Mouse (Mus musculus): ENCODE results near the gene Krtap11-1. TPM values are rescaled to one million over a fixed set of nuclear protein-coding genes. Genes with fewer than 3 reads are reported as not detected.

The Krtap11-1 gene
- polyA plus RNA-seq, 1 experiment from 2014 or later: not detected

DNA sequence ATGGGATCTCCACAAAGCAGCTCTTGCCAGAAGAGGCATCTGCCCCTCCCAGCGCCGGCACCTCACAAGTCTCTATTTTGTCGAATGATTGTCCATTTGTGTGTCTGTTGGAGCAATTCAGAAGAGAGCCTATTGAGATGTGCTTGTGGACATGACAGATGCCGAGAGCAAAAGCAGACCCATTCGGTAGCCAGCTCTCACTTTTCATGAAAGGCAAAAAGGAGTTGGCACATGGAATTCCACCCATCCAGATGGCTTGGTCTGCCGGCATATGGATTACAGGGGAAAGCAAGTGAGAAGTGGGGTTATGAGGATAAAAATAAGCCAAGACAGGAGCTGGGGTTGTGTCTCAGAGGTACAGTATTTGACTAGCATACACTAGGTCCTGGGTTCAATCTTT, 1.8 kb downstream of the Krtap11-1 start:
- ATAC-seq (ENCODE audit: insufficient read depth): no peak
- 72% methylated on average over 6 of the region's 6 CpGs for WGBS (ENCODE audit: insufficient replicate concordance)
- Histone ChIP-seq H3K9ac (no peak overlapping the region), H3K36me3 (replicated peaks) (no peaks in the 10 kb centered on the region), H3K27ac (replicated peaks) (no peak overlapping the region), H3K27me3 (no peaks in the 10 kb centered on the region), H3K4me2 (no peak overlapping the region), H3K9me3 (replicated peaks) (no peaks in the 10 kb centered on the region), H3K4me1 (replicated peaks) (no peaks in the 10 kb centered on the region), H3K4me3 (replicated peaks) (no peak overlapping the region)

DNA sequence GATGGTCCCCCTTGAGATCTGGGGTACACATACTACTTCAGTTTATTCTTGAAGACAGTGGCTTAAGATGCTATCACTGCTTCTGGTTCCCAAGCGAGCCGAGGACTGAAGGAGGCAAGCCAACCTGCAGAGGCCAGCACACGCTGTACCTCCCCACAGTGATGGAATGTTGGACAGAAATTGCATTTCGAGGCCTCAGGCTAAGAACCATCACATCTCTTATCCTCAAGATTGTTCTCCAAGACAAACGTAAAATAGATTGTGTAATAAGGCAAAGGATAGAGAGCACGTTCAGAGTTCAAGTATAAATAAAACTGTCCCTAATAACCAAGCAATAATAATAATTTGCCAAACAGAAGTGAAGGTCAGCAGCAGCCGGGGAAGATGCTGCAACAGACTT, 2.8 kb downstream of the Krtap11-1 start:
- Histone ChIP-seq H3K4me2 (no peak overlapping the region), H3K27me3 (no peaks in the 10 kb centered on the region), H3K27ac (replicated peaks) (no peak overlapping the region), H3K4me1 (replicated peaks) (no peaks in the 10 kb centered on the region), H3K36me3 (replicated peaks) (no peaks in the 10 kb centered on the region), H3K4me3 (replicated peaks) (no peak overlapping the region), H3K9me3 (replicated peaks) (no peaks in the 10 kb centered on the region), H3K9ac (no peak overlapping the region)
- no peak for ATAC-seq (ENCODE audit: insufficient read depth)
- WGBS (ENCODE audit: insufficient replicate concordance): 53% methylated on average over 7 of the region's 7 CpGs

DNA sequence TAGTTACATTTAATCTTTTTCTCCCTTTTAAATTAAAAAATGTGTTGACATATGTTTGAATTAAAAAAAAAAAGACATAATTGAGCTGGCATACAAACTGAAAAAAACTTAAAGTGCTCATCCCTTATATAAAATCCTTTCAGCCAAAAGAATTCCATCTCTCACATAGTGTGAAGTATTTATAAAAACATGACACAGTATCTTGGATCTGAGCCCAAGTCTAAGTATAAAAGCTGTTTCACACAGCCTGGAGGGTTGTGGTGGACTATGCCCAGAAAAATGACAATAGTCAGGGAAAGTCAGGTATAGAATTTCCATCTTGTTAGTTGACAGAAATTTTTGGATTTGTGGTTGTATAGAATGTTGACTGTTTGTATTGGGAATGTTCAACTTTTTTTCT, 20.7 kb downstream of the Krtap11-1 start:
- no peaks in the 10 kb centered on the region for H3K9me3 ChIP-seq (replicated peaks)
- ATAC-seq (ENCODE audit: insufficient read depth): no peak
- no peak overlapping the region for H3K4me3 ChIP-seq (replicated peaks)
- no peaks in the 10 kb centered on the region for H3K27me3 ChIP-seq
- H3K4me2 ChIP-seq: no peak overlapping the region
- no peaks in the 10 kb centered on the region for H3K4me1 ChIP-seq (replicated peaks)
- H3K27ac ChIP-seq (replicated peaks): no peak overlapping the region
- no peaks in the 10 kb centered on the region for H3K36me3 ChIP-seq (replicated peaks)
- no peak overlapping the region for H3K9ac ChIP-seq

DNA sequence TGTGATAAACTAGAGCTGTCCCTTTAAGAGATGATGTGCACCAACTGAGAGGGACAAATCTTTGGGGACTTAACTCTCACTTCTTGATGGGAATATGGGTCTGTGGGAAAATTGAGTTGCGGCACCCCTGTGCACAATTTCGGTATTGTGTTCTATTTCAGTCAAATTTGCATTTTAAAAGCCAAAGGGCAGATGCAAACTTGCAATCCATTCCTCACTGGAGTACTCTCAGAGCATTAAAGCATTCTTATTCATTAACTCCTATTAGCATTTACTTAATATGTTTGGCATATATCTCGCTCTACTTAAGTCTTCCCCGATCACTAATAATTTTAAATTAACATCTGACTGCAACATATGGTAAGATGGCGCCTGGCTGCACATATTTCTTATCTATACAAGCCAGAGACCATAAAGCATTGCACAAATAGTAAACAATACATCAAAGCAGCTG, 32.9 kb downstream of the Krtap11-1 start:
- 69% methylated on average over 5 of the region's 5 CpGs for WGBS (ENCODE audit: insufficient replicate concordance)
- ATAC-seq (ENCODE audit: insufficient read depth): no peak
- Histone ChIP-seq H3K9me3 (replicated peaks) (no peaks in the 10 kb centered on the region), H3K27me3 (no peaks in the 10 kb centered on the region), H3K9ac (no peak overlapping the region), H3K4me2 (no peak overlapping the region), H3K4me1 (replicated peaks) (no peaks in the 10 kb centered on the region), H3K4me3 (replicated peaks) (no peak overlapping the region), H3K36me3 (replicated peaks) (no peaks in the 10 kb centered on the region), H3K27ac (replicated peaks) (no peak overlapping the region)

DNA sequence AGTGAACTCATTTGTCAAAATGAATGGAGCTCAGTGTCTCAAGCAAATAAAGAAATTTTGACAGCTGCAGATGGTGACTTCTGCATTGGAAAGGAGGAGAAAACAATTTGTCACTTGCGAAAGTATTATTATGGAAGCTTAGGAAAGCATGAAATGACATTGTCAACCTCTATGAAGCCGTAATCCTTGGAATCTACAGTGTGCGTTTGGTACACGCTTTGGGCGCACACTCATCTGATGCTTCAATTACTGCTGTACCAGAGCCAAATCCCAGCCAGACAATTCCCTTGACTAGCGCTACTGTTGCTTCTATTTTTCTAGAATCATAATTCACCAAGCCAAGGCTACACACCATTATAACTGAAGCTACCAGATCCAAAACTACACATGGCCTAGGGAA, 33.6 kb downstream of the Krtap11-1 start:
- H3K4me1 ChIP-seq (replicated peaks): no peaks in the 10 kb centered on the region
- H3K27me3 ChIP-seq: no peaks in the 10 kb centered on the region
- WGBS (ENCODE audit: insufficient replicate concordance): 70% methylated on average over 6 of the region's 6 CpGs
- H3K27ac ChIP-seq (replicated peaks): no peak overlapping the region
- ATAC-seq (ENCODE audit: insufficient read depth): no peak
- no peak overlapping the region for H3K4me3 ChIP-seq (replicated peaks)
- no peak overlapping the region for H3K9ac ChIP-seq
- no peaks in the 10 kb centered on the region for H3K36me3 ChIP-seq (replicated peaks)
- no peak overlapping the region for H3K4me2 ChIP-seq
- no peaks in the 10 kb centered on the region for H3K9me3 ChIP-seq (replicated peaks)

DNA sequence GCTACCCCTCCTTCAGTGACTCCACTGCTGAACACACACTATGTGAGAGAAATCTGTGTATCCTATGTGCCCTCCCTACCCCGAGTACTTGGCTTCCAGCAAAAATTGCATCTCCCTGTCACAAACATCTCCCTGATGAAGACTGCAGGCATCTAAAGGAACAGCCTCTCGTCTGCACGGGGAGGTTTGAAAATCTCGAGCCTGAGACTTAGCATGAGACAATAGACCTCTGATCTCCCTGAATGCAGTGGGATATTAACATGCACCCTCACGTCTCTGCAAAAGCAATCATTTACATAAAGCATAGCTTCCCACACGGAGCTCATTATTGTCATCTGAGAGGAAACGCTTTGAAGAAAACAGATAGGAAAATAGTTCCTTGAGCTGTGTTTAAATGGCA, 40.4 kb downstream of the Krtap11-1 start:
- H3K4me3 ChIP-seq (replicated peaks): no peak overlapping the region
- no peaks in the 10 kb centered on the region for H3K27me3 ChIP-seq
- no peak for ATAC-seq (ENCODE audit: insufficient read depth)
- WGBS (ENCODE audit: insufficient replicate concordance): 43% methylated on average over 7 of the region's 7 CpGs
- no peaks in the 10 kb centered on the region for H3K4me1 ChIP-seq (replicated peaks)
- no peak overlapping the region for H3K27ac ChIP-seq (replicated peaks)
- no peaks in the 10 kb centered on the region for H3K9me3 ChIP-seq (replicated peaks)
- H3K4me2 ChIP-seq: no peak overlapping the region
- H3K36me3 ChIP-seq (replicated peaks): no peaks in the 10 kb centered on the region
- no peak overlapping the region for H3K9ac ChIP-seq

DNA sequence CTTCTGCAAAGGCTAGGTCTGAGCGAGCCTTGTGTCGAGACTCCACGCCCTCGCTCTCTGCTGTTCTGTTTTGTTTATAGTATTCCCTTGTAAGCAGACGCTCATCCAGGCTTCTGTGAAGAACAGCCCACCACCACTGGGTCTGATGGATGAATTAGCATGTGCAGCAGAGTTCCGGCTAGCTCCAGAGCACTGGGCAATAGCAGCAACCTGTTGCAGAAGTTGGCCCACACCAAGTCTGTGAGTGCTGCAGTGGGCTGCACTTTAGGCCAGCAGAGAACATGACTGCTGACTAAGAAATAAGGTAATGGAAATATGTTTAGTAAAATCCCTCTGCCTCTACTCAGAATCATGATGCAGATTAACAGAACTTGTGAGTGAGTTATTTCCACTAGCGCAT, 41.1 kb downstream of the Krtap11-1 start:
- Histone ChIP-seq H3K27me3 (no peaks in the 10 kb centered on the region), H3K4me2 (no peak overlapping the region), H3K4me3 (replicated peaks) (no peak overlapping the region), H3K9ac (no peak overlapping the region), H3K36me3 (replicated peaks) (no peaks in the 10 kb centered on the region), H3K9me3 (replicated peaks) (no peaks in the 10 kb centered on the region), H3K4me1 (replicated peaks) (no peaks in the 10 kb centered on the region), H3K27ac (replicated peaks) (no peak overlapping the region)
- ATAC-seq (ENCODE audit: insufficient read depth): no peak
- 59% methylated on average over 7 of the region's 7 CpGs for WGBS (ENCODE audit: insufficient replicate concordance)

DNA sequence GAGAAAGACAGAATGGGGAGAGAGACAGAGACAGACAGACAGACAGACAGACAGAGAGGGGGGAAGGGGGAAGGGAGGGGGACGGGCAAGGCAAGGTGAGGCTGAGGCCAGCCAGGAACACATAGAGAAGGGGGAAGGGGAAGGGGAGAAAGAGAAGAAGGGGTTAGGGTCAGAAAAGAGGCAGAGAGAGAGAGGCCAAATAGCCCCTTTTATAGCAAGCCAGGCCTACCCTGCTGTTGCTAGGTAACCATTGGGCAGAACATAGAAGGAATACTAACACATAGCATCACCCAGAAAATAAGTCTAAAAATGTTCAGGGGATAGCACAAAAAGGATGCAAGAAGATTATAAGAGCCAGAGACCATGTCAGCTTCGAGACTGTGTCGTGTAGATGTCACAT, 42.6 kb downstream of the Krtap11-1 start:
- Histone ChIP-seq H3K27me3 (no peaks in the 10 kb centered on the region), H3K9me3 (replicated peaks) (no peaks in the 10 kb centered on the region), H3K9ac (no peak overlapping the region), H3K4me3 (replicated peaks) (no peak overlapping the region), H3K4me2 (no peak overlapping the region), H3K27ac (replicated peaks) (no peak overlapping the region), H3K36me3 (replicated peaks) (no peaks in the 10 kb centered on the region), H3K4me1 (replicated peaks) (no peaks in the 10 kb centered on the region)
- WGBS (ENCODE audit: insufficient replicate concordance): 51% methylated on average over 3 of the region's 3 CpGs
- ATAC-seq (ENCODE audit: insufficient read depth): no peak

DNA sequence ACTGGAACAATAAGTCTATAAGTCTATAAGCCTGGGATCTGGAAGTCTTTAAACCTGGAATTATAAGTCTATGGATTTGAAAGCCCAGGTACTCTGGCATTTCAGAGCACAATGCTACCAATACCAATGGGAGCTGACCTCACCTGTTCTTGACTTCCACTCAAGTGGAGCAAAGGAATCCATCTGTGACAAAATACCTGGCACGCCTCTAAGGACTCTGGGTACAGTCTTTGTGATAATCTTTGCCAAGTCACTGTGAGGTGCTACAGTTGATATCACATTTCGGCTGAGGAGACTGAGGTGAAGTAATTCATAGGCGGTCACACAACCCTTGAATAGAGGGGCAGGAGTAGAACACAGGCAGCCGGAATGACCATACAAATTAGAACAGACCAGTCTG, 50.0 kb downstream of the Krtap11-1 start:
- no peak for ATAC-seq (ENCODE audit: insufficient read depth)

DNA sequence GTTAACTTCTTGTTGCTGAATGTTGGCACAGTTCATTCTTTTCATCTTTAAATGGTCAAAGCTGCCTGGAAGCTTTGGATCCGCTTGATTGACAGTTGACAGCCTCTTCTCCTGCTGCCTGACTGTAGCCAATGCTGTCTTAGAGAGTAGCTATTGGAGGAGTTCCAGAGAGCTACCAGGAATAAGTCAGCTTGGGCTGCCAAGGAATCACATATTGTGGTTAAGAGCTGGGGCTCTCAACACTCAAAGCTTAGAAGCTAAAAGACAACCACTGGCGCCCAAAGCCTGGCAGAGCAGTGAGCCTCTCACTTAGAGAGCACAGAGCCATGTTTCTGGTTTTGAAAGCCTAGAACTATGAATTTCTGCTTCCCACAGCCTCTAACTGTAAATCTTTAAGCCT, 50.4 kb downstream of the Krtap11-1 start:
- H3K4me2 ChIP-seq: no peak overlapping the region
- no peak for ATAC-seq (ENCODE audit: insufficient read depth)
- no peaks in the 10 kb centered on the region for H3K9me3 ChIP-seq (replicated peaks)
- no peak overlapping the region for H3K4me3 ChIP-seq (replicated peaks)
- no peaks in the 10 kb centered on the region for H3K4me1 ChIP-seq (replicated peaks)
- no peak overlapping the region for H3K27ac ChIP-seq (replicated peaks)
- no peaks in the 10 kb centered on the region for H3K27me3 ChIP-seq
- no peak overlapping the region for H3K9ac ChIP-seq
- no peaks in the 10 kb centered on the region for H3K36me3 ChIP-seq (replicated peaks)
- 51% methylated on average over 2 of the region's 2 CpGs for WGBS (ENCODE audit: insufficient replicate concordance)

More for the DNA sequence above, 50.0 kb downstream of the Krtap11-1 start:
- no peak overlapping the region for H3K9ac ChIP-seq
- no peaks in the 10 kb centered on the region for H3K4me1 ChIP-seq (replicated peaks)
- no peak overlapping the region for H3K4me2 ChIP-seq
- no peak overlapping the region for H3K27ac ChIP-seq (replicated peaks)
- no peaks in the 10 kb centered on the region for H3K36me3 ChIP-seq (replicated peaks)
- H3K4me3 ChIP-seq (replicated peaks): no peak overlapping the region
- no peaks in the 10 kb centered on the region for H3K27me3 ChIP-seq
- H3K9me3 ChIP-seq (replicated peaks): no peaks in the 10 kb centered on the region
- WGBS (ENCODE audit: insufficient replicate concordance): 69% methylated on average over 4 of the region's 4 CpGs

Data from liver, embryonic 15.5 days (tissue).